Mouse (Mus musculus) leukemia stem cell, adult 10-12 weeks (primary cell): ENCODE data around the gene Bbc3. TPM values are rescaled to one million over a fixed set of nuclear protein-coding genes. Genes with fewer than 3 reads are reported as not detected.

Experiments used
- polyA plus RNA-seq: library from polyadenylated mRNA; stranded (reverse); fragments of >175 nt; gene quantifications from 2 replicates; pipeline ENCODE4 v1.2.3, GENCODE M21; 2012; ENCODE audit warnings: low replicate concordance

Bbc3 gene
- polyA plus RNA-seq = 210 and 580 TPM in 2 replicates

DNA sequence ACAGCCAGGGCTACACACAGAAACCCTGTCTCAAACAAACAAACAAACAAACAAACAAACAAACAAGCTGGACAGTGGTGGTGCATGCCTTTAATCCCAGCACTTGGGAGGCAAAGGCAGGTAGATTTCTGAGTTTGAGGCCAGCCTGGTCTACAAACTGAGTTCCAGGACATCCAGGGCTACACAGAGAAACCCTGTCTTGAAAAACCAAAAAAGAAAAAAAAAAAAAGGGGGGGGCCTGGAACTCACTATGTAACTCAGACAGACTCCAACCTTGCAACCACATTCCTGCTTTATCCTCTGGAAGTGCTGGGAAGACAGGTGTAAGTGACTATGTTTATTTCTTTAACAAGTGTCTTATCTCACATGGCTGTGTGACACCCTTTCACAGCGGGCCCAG, at the start of gene Bbc3:
Bbc3 (plus strand) TSS at position 301 of the 400 bp plus-strand sequence.

DNA sequence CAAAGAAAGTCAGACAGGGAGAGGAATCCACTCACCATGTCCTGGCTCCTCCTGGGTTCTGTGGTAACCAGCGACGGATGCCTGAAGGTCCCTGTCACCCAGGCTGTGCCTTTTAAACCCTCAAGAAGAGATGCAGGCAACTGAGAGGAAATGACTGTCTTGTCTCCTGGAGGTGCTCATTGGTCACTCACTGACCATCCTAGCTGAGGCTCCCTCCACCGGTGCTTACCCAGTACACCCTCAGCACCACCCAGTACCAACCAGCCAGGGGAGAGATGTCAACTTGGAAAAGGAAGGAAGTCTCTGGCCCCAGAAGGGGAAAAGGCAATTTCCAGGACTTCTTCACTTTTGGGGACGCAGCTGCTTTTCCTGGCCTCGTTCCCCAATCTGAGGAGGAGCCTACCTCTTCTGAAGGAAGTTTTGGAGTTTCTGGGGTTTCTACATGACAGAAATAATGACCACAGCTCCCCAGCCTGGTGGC, 49.0 kb upstream of the Bbc3 start, which contains the start of gene C5ar1:
C5ar1 (minus strand) TSS at position 431 of the 481 bp plus-strand sequence.

DNA sequence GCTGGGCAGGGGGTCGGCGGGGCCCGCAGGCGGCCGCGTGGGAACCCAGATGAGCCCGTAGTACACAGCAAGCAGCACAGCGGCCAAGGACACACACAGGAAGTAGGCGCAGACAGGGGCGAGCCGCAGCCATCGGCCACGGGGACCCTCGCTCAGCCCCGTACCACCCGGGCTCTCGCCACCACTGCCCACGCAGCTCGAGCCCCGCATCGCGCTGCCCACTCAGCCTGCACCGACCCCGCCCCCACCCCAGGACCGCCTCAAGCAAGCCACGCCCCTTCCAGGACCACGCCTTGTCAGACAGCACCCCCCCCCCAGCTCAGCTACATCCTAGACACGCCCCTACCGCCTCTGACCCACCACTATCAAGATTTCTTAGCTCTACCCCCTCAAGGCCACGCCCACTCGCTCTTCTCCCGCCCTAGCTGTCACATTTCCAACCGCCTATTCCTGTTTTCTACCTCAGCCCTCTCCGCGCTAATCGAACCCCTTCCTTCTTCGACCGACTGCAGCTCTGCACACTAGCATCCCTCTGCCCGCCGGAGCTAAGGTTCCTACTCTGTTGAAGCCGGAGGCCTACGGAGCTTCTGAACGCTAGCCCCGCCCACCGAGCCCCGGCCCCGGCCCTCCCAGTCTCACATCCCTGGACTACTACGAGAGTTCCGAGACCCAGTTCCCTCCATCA, 35.0 kb upstream of the Bbc3 start, which contains the start of gene Inafm1:
Inafm1 (minus strand) TSS at position 537 of the 685 bp plus-strand sequence.

DNA sequence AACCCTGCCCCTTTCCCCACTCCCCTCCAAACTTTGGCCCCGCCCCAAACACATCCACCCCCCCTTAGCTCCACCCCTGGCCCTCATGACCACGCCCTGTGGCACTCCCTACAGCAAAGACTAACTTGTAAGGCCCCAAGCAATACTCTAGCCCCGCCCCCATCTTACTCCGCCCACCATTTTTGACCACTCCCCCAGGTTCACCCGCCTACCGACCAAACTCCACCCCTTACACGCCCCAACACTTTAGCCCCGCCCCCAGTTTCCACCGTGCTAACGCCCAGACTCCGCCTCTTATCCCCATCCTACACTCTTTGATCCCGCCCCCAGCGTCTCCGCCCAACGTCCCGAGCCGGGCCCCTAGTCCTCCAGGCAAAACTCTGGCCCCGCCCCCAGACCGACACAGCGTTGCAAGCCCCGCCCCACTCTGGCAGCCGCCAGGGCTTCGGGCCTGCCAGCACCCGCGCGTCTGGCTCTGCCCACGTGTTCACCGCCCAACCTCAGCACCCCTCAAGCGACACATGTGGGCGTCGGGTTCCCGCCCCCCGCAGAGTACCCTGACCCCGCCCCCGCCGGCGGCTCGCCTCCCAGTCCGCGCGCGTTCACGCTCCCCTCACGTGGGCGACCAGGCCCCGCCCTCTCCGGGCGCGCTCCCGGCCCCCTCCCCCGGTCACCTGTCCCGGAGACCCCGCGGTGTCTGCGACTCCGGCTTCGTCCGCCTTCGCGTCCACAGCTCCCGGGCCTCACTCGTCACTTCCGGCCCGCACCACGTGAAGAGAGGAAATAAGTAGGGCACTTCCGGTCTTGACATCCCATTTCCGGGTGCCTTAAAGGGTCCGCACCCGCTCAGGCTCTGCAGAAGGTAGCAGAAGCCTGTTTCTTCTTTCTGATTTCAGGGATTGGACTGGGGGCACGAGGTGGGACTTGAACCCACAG, 21.9 kb upstream of the Bbc3 start, which contains the start of gene Ccdc9:
Ccdc9 (minus strand) TSS at position 770 of the 936 bp plus-strand sequence.

Other genes with a start within 250 kb of the Bbc3 start
- 0.07 TPM in 1 of 2 replicates, not detected in the other for gene Zfp541, start 246.6 kb upstream of the Bbc3 start, polyA plus RNA-seq
- gene Napa, start 209.9 kb upstream of the Bbc3 start, polyA plus RNA-seq = 213 and 314 TPM in 2 replicates
- 7.2 and 17.1 TPM in 2 replicates for gene Kptn, start 188.5 kb upstream of the Bbc3 start, polyA plus RNA-seq
- gene Slc8a2, start 178.6 kb upstream of the Bbc3 start, polyA plus RNA-seq = 0.15 and 0.18 TPM in 2 replicates
- 2.8 and 3.3 TPM in 2 replicates for gene Meis3, start 133.3 kb upstream of the Bbc3 start, polyA plus RNA-seq
- 40.4 and 47.8 TPM in 2 replicates for gene Dhx34, start 86.4 kb upstream of the Bbc3 start, polyA plus RNA-seq
- gene C5ar2, start 64.2 kb upstream of the Bbc3 start, polyA plus RNA-seq = 0.26 and 2.0 TPM in 2 replicates
- 0.09 and 1.5 TPM in 2 replicates for gene C5ar1, start 48.9 kb upstream of the Bbc3 start, polyA plus RNA-seq
- 89.0 and 205 TPM in 2 replicates for gene Inafm1, start 34.8 kb upstream of the Bbc3 start, polyA plus RNA-seq
- gene Ccdc9, start 21.6 kb upstream of the Bbc3 start, polyA plus RNA-seq = 50.5 and 115 TPM in 2 replicates
- 19.3 and 20.4 TPM in 2 replicates for gene Sae1, start 79.4 kb downstream of the Bbc3 start, polyA plus RNA-seq
- gene Zc3h4, start 92.5 kb downstream of the Bbc3 start, polyA plus RNA-seq = 229 and 298 TPM in 2 replicates
- gene Tmem160, start 144.4 kb downstream of the Bbc3 start, polyA plus RNA-seq = 88.8 and 162 TPM in 2 replicates
- gene Npas1, start 169.3 kb downstream of the Bbc3 start, polyA plus RNA-seq = 0.26 TPM in 1 of 2 replicates, not detected in the other